Mouse (Mus musculus) heart, adult 2 months (tissue): ENCODE results near the gene Cuedc2.

ENCODE experiments used
- CTCF ChIP-seq: fragments of 200-600 bp; IDR thresholded peaks from 2 replicates; pipeline ENCODE4 v1.8.1; 2022; ENCODE audit warnings: antibody characterized with exemption, mild to moderate bottlenecking, moderate library complexity
- EP300 ChIP-seq: fragments of 200-500 bp; IDR thresholded peaks from 2 replicates; pipeline ENCODE4 v1.6.1; 2011; ENCODE audit warnings: low read depth, low read length, control low read depth; ENCODE audit not compliant: insufficient read depth

DNA sequence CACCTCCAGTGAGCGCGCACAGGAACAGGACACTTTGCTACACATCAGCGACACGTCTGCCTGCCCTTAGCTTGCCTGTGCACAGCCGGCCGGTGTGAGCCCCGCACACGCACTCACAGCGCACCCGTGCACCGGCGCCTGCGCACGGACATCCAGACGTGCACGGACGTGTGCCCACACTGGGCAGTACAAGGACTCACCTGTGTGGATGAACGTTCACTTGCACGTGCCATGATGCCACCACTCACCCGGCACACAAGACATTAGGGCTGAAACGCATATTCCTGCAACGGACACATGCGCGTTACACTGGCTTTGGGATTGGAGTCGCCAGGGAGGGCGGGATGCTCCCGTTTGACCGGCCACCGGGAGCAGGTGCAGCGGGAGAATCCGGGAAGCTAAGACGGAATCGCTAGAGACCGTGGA is 33.6 kb downstream of the Cuedc2 start:
- TF ChIP-seq CTCF = no peak
- TF ChIP-seq EP300 = no peak
